Mouse (Mus musculus): ENCODE results near the gene Crim1. TPM values are rescaled to one million over a fixed set of nuclear protein-coding genes. Genes with fewer than 3 reads are reported as not detected.

Gene Crim1
- total RNA-seq, 4 experiments from 2014 or later = 134 to 154 (median 144) TPM

DNA sequence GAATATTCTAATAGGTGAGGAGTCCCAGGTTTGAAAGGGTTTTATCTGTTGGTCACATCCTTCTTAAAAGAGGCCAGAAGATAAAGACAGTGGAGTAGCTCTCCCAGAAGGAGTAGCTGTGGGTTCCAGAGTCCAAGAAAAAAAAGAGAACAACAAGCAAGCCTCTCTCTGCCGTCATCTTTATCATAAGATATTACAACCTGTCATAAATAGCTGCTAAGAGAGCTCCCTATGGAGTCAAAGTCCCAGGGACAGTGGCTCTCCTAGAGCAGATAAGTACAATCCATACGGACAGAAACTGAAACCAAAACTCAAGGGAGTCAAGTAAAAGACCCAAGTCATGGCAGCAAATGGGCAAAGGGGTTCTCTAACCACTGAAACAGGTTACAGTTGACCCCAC lies 215.2 kb downstream of the Crim1 start:
- no peak for DNase-seq (ENCODE audit: low spot score in 2 of 2)

GRCm38 (mm10) chr17:78417381-78418281 lies 217.6 kb downstream of the Crim1 start, which contains the start of gene Fez2:
TSS of gene Fez2 (minus strand) at chr17:78418152.
- peak; percentile 82 to 89 for DNase-seq (ENCODE audit: low spot score in 2 of 2)

DNA sequence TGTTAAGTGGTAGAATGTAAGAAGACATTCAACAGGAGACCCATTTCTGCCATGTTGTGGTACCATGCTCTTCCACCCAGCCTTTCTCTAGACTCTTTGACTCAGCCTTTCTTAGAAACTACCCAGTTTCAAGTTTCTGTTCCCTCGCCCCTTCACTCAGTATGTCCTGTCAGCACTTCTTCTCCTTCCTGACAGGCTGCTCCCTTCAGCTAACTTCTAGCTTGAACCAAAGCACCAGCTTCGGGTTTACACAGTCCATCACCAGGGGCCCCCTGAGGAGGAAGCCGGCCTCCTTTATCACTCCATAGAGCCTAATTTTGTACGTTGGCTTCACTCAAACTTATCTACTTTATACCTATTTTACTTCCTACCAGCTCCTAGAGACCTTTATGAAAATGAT lies 219.2 kb downstream of the Crim1 start:
- no peak for DNase-seq (ENCODE audit: low spot score in 2 of 2)

DNA sequence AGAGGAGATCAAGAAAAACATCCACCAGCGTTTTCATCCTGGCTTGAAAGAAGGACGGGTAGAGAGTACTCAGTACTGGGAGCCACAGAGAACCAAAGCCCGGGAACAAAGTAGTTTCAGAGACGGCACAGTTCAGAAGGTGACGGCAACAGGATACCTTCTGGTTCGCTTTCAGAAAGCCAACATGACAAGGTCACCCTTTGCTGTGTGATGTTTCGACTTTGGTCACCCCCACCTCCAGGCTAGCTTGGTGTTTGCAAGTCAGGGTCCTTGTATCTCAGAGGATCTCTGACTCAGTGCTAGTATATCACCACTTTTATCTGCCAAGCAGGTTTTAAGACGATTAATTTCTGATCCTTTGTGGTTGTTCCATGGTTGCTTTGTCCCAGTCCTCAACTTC lies 225.0 kb downstream of the Crim1 start:
- DNase-seq (ENCODE audit: low spot score in 2 of 2) = no peak

Small RNA genes within 50 kb of the gene (microRNA-seq; reads per million reads assigned to microRNA genes)
- 0 reads per million in 2 experiments for gene Gm25069

Other genes starting within 250 kb of the Crim1 start
- 10 to 100 TPM; 34.4 to 40.9 (median 36.8) TPM for gene Fez2, start 217.9 kb downstream of the Crim1 start, total RNA-seq (2022)